Mouse (Mus musculus) kidney, postnatal 10 days (tissue): ENCODE data around the gene Olfr661.

Experiments
- DNase-seq: peaks from one replicate; pipeline ENCODE4 v3.0.0; 2021; ENCODE audit warnings: mixed read lengths

The Olfr661 gene

DNA sequence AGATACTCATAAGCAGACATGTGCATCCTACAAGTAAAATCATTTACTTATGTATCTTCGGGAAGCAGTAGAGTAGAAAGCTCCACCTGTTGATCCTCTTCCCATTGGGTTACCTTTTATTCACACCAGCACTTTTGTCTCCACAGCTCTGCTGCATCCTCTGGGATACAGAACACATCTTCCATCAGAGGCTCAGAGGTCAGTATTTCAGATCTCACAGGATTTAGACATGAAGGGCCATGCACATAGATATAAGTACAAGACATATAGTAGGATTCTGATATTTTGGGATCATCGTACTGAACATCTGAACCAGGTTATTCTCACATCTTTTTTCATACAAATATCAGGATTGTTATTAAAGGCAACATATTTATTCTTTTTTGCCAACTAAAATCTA is at the start of gene Olfr661:
Gene Olfr661, plus strand, starts transcription at position 301 of the 400 bp plus-strand sequence.
- DNase-seq, result no peak

DNA sequence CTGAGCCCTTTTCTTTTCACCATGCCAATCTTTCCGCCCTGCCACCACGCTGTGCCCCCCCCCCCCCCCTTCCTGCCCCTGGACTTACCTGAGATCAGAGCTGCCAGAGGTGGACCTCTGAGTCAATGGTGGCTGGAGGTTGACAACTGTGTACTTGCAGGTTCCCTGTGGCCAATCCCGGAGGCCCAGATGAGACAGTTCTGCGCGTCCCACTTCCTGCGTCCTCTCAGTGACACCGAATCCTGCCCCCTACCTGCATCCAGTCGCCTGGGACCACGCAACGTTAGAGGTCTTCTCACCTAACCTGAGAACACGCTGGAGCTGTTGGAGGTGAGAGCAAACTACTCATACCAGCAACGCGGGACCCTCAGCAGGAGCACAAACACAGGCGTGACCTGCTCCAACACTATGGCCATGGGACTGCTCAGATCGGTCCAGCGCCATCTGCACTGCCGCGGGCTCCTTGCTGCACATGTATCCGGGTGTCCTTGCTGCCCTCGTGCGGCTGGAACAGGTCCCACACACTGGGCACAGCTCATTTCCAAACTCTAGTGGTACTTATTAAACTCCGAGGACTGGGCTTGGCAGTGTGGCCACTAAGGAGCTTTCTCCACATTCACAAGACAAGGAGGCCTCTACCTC is 39.3 kb upstream of the Olfr661 start, which contains the start of gene Olfr658:
Gene Olfr658, minus strand, starts transcription at position 465 of the 642 bp plus-strand sequence.
- peak; percentile 48 for DNase-seq

DNA sequence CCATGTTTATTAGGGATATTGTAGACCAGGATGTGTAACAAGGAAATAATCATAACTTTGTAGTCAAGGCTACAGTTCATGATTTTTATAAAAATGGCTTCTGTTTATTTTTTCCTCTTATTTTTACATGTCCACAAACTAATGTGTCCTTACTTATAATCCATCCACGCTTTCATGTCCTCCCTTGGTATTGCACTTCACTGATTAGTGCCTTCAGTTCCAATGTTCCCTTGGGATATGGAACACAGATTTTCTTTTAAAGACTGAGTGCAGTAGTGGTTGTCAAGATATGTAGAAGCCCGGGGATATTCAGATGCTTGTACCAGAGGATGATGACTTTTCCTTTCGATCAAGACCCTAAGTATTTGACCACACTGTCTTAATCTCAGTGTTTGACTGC is 19.8 kb upstream of the Olfr661 start, which contains the start of gene Olfr659:
Gene Olfr659, plus strand, starts transcription at position 301 of the 400 bp plus-strand sequence.
- DNase-seq, result no peak
